Mouse (Mus musculus) brain, embryonic 14.5 days (tissue): ENCODE data around the gene Tbc1d15. TPM values are rescaled to one million over a fixed set of nuclear protein-coding genes. Genes with fewer than 3 reads are reported as not detected.
"Not testable (repeated sequence)": the region's sequence is repeated elsewhere in the genome, so short reads cannot be mapped to it uniquely, and the experiment has no call there.

Experiments used
- DNase-seq: peaks from one replicate; pipeline ENCODE4 v3.0.0-alpha.2; 2011; ENCODE audit warnings: low read depth
- CTCF ChIP-seq: fragments of 200-500 bp; IDR thresholded peaks from 2 replicates; pipeline ENCODE4 v1.5.1; 2012; ENCODE audit warnings: inconsistent platforms, mild to moderate bottlenecking, moderate library complexity, borderline replicate concordance; ENCODE audit not compliant: insufficient read depth, insufficient read length; ENCODE audit errors: extremely low read depth
- POLR2A ChIP-seq: fragments of 200-500 bp; IDR thresholded peaks from 2 replicates; pipeline ENCODE4 v1.6.1; 2012; ENCODE audit warnings: mild to moderate bottlenecking, inconsistent platforms, borderline replicate concordance; ENCODE audit not compliant: poor library complexity, insufficient read depth, insufficient read length, severe bottlenecking; ENCODE audit errors: extremely low read depth
- polyA plus RNA-seq: library from polyadenylated mRNA; depleted of rRNA; stranded (reverse); fragments of >200 nt; gene quantifications from 2 replicates; pipeline ENCODE4 v1.2.3, GENCODE M21; 2012

Tbc1d15 gene
- polyA plus RNA-seq, 1 experiment = 20.8 TPM

DNA sequence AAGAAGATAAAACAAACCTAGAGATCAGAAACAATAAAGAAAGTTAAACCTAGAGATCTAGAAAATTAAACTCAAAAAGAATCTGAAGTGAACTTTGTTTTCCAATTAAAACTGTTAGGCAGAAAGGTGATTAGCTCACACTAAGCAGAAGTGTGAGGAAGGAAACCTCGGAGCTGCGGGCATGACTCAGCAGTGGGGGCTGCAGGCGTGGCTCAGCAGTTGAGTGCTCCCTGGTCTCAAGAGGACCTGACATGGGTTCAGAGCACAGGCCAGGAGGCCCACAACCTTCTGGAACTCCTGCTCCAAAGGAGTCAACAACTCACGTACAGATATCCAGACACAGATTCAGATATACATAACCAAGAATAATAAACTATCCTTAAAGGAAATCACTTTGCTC, 14.5 kb downstream of the Tbc1d15 start:
- DNase-seq = no peak
- no peak for TF ChIP-seq POLR2A
- no peak for TF ChIP-seq CTCF

DNA sequence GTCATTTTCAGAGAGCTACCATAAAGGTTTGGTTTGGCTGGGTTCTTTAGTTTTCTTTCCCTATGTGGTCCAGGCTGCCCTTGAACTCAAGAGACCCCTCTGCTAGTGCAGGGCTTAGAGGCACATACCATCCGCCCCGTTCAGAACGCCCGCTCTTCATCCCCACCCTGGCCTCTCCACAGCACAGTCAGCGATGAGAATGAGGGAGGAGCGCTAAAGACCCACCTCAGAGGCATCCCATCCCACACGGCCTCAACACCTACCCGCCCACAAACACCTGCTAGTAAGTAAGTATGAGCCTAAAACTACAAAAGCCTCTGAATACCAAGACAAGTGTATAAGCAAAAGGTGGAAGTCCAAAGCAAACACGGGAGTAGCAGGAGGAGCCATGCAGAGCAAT, 15.8 kb downstream of the Tbc1d15 start:
- TF ChIP-seq CTCF (no peak), POLR2A (no peak)
- no peak for DNase-seq

DNA sequence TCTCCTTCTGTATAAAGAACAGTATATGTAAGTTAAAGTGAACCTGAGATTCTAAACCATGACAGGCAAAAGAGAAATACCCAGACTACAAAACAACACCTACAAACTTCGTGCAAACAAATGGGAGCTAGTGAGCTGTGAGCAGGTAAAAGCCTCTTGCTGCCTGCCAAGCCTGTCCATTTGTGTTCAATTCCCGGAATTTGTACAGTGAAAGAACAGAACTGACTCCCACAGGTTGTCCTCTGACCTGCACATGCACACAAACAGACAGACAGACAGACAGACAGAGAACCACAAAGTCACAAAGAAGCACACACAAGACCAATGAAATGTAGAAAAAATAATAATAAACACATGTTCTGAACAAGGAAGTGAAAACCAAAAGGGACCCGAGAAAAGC, 17.5 kb downstream of the Tbc1d15 start:
- no peak for TF ChIP-seq CTCF
- TF ChIP-seq POLR2A = no peak
- DNase-seq = no peak

DNA sequence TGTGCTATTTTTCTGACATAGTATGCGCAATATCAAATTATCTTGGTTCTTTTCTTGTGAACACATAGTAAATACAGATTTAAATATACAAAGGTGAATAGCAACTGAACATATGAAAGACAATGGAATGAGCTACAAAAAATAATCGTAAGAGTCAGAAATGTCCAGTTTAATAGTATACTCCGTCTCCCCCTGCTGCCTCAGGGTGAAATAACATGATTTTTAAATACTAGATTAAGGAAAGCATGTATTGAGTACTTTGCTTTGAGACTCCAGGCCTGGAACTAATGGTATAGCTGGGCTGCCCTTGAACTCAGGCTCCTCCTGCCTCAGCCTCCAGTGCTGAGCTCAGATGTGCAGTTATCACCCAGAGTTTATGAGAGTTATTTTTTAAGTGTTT, 18.8 kb downstream of the Tbc1d15 start:
- peak; percentile 19 for DNase-seq
- TF ChIP-seq POLR2A (no peak), CTCF (no peak)

DNA sequence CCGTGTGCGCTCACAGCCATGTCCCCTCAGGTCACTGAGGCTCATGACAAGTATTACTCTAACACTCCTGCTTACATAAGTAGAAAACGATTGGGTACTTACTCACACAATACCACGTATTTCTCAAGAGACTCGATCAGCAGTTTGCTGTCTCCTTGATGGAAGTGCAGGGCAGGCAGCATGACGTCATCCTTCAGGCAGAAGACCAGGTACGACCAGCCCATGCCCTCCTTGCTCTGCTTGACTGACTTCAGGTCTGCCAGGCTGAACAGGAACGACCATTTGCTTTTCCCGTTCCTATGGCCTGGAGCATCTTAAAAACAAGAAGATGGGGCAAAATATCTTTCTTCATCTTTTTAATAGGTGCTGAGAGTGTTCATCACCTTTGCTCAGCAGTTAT, 22.2 kb downstream of the Tbc1d15 start:
- no peak for DNase-seq
- no peak for TF ChIP-seq CTCF
- no peak for TF ChIP-seq POLR2A

DNA sequence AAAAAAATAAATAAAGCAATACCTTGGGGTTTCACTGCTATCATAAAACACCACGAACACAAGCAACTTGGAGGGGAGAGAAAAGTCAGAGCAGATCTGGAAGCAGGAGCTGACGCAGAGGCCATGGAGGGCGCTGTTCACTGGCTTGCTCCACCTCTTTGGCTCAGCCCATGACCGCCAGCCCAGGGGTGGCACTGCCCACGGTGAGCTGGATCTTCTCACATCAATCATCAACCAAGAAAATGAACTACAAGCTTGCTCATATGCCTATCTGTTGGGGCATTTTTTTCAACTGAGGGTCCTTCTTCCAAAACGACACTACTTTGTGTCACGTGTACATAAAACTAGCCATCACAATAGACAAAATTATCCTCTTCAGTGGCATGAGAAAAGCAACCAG, 24.7 kb downstream of the Tbc1d15 start:
- no peak for TF ChIP-seq POLR2A
- no peak for TF ChIP-seq CTCF

DNA sequence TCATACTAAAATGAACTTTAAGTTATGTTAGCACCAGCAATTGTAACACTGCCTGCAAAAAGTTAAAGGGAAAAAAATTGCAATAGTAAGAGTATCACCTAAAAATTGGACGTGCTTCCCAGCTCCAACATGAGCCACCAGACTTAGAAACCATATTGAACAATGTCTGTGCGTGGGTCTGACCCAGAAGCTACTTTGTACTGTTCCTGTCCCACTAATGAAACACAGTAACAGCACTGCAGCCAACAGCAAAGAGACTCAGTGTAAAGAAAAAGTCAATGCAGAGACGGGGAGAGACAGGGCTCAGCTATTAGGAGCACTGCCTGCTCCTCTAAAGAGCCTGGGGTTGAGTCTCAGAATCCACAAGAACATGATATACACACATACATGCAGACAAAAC, 27.4 kb downstream of the Tbc1d15 start:
- TF ChIP-seq POLR2A = no peak
- no peak for TF ChIP-seq CTCF
- no peak for DNase-seq

More for the DNA sequence above, 24.7 kb downstream of the Tbc1d15 start:
- no peak for DNase-seq

DNA sequence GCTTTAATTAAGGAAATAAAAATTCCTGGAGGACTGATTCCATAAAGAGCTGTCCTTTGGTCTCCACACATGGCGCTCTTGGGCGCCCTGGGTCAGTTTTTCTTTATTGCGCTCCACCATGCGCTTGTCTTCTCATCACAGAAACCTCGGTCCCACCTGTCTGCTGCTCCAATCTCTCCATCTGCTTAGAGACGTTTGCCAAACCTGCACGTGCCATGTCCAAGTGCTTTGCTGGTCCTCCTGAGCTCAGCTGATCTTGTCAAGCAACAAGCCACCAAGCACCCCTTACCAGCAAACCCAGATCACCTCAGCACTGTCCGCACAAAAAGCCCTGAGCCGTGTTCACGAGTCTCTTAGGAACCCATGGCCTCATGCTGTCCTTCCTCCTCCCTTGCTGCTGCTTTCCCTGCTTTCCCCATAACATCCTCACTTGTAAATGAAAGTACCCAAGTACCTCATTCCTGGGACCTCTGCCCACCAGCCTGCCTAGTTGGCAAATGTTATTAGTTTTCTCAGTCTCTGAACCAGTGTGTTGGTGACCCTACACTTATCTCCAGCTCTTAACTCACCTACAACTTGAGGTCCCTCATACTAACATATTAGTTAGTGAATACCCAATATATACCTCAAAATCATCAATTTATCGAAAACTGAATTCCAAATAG, 38.2 kb downstream of the Tbc1d15 start:
- DNase-seq = no peak
- TF ChIP-seq POLR2A (no peak), CTCF (no peak)

DNA sequence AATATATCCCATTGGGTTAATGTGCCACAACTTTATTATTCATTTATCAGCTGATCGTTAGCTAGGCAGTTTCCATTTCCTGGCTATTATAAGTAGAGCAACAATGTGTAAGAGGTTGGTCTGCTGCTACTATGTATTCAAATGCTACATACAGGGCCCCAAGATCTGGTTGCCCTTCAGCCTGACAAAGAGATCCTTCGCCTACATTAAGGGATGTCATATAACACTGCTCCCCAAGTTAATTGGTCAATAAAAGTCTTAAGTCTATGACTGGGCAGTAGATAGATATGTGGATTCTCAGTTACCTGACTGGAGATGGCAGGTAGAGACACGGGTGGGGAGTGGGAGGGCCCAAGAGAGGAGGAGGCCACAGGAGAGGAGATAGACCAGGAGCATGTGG, 45.4 kb downstream of the Tbc1d15 start:
- TF ChIP-seq POLR2A (no peak), CTCF (no peak)
- DNase-seq = no peak

DNA sequence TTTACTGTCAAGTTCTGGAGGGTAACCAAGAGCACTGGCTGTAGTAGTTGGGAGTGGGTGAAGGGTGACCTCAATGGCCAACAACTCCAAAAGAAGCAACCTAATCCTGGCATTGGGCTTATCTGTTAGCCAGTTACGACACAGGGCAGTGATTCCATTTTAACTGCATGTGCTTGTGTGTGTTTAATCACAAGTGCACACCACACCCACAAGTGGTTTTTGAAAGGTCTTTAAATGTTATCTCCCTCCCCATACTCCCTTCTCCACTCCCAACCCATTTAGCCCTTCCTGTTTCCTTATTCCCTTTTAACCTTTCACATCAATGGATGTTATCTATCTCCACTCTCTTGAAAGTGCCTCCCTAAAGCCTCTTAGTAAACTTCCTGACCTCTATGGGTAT, 46.0 kb downstream of the Tbc1d15 start:
- TF ChIP-seq CTCF (no peak), POLR2A (no peak)
- no peak for DNase-seq

DNA sequence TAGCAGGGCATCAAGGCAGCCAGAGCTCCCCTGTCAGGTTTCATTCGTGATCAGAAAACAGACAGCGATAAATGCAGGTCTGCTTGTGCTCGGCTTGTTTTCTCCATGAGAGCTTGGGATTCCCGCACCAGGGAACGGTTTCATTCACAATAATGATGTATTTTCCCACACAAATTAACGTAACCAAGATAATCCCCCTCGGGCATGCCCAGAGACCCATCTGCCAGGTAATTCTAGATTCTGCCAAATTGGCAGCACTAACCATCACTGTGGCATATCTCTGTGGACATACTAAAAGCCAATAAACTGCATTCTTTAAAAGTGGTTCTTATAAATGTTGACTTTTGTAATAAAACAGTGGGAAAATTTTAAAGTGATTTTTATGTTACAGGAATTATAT, 60.1 kb downstream of the Tbc1d15 start:
- peak; percentile 85 for DNase-seq
- TF ChIP-seq POLR2A (no peak), CTCF (no peak)

DNA sequence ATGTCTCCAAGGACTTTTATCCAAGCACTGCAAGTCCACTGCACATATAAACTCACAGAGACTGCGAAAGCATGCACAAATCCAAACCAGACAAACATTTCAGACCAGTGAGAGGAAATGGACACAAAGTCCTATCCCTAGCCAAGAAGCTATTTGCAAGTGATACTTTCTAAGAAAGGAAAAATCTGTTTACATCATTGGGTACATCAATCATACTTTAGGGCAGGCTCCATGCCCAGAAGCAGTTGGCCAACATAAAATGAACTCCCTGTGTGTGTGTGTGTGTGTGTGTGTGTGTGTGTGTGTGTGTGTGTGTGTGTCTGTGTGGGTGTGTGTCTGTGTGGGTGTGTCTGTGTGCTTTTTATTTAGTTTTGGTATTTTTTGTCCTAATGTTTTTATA, 63.9 kb downstream of the Tbc1d15 start:
- no peak for TF ChIP-seq CTCF
- TF ChIP-seq POLR2A = no peak
- DNase-seq = peak; percentile 77

DNA sequence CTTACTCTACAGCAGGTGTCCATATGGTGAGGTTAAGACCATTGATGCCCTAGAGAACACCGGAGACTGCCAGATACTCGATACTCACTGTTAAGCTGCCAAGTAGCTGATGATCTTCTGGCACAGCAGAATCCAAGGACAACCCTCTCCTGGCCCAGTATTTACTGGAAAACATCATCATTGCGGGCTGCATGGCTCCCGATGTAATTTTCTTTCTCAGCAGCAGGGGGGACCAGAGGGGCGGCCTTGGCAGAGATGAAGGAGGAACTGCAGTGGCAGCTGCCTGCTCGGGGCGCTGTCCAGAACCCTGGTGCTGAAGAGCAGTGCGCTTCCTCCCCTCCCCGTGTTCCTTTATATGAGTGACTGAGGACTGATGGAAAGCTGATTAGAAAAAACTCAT, 66.6 kb downstream of the Tbc1d15 start, which contains the start of gene Tph2:
Gene Tph2, minus strand, starts transcription at position 326 of the 400 bp plus-strand sequence.
- peak; percentile 75; the same call in 1 of the 2 replicates for TF ChIP-seq CTCF
- no peak for TF ChIP-seq POLR2A
- peak; percentile 83 for DNase-seq

DNA sequence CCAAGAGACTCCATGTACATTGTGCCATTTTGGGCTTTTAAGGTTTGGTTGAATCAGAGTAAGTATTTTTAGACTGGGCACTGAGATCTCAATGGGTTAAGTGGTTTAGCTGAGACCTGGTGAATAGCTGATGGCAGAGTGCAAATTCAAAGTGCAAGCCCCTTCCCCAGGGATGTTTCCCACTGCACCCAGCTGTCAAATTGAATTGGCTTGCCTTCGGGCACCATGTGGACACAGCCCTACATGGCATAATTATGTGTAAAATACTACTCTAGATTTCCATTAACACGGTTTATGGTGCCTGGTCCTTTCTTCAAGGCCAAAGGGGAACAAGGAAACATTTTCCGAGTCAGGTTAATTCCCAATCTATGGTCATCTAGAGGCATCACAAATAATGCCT, 70.2 kb downstream of the Tbc1d15 start:
- TF ChIP-seq POLR2A (no peak), CTCF (no peak)
- peak; percentile 63 for DNase-seq

DNA sequence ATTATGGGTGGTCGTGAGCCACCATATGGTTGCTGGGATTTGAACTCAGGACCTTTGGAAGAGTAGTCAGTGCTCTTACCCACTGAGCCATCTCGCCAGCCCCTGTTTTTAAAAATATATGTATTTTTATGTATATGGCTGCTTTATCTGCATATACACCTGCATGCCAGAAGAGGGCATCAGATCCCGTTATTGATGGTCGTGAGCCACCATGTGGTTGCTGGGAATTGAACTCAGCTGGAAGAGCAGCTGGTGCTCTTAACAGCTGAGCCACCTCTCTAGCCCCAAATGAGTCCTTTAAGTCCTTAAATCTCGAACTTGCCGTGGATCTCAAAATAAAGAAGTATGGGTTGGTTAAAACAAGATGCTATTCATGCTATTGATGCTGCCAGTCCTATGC, 73.2 kb downstream of the Tbc1d15 start:
- not testable (repeated sequence) for DNase-seq
